Mouse (Mus musculus) erythroblast, adult 5-6 weeks (primary cell): ENCODE results near the gene Sh3gl1. TPM values are rescaled to one million over a fixed set of nuclear protein-coding genes. Genes with fewer than 3 reads are reported as not detected.
"Not testable (repeated sequence)": the region's sequence is repeated elsewhere in the genome, so short reads cannot be mapped to it uniquely, and the experiment has no call there.

Experiments used
- ATAC-seq: replicated peaks from 2 replicates; pipeline ENCODE4 v1.8.0; 2016; ENCODE audit warnings: moderate number of reproducible peaks, mild to moderate bottlenecking, moderate TSS enrichment, inconsistent platforms; ENCODE audit not compliant: poor library complexity, low FRiP score, severe bottlenecking
- total RNA-seq, 2 experiments: library from RNA; stranded (forward) in 1 of 2; stranded (reverse) in 1 of 2; fragments of 150-400 nt in 1 of 2; fragments of 200-764, 138-1000 nt in 1 of 2; gene quantifications; 2 replicates each; pipeline versions ENCODE4 v1.2.3 to v1.2.4; 2015 to 2017; ENCODE audit warnings: low replicate concordance in 2 of 2

The Sh3gl1 gene
- total RNA-seq (2015; ENCODE audit: low replicate concordance) (7.5 and 10.9 TPM in 2 replicates), total RNA-seq (2017; ENCODE audit: low replicate concordance) (10.0 and 11.4 TPM in 2 replicates)

DNA sequence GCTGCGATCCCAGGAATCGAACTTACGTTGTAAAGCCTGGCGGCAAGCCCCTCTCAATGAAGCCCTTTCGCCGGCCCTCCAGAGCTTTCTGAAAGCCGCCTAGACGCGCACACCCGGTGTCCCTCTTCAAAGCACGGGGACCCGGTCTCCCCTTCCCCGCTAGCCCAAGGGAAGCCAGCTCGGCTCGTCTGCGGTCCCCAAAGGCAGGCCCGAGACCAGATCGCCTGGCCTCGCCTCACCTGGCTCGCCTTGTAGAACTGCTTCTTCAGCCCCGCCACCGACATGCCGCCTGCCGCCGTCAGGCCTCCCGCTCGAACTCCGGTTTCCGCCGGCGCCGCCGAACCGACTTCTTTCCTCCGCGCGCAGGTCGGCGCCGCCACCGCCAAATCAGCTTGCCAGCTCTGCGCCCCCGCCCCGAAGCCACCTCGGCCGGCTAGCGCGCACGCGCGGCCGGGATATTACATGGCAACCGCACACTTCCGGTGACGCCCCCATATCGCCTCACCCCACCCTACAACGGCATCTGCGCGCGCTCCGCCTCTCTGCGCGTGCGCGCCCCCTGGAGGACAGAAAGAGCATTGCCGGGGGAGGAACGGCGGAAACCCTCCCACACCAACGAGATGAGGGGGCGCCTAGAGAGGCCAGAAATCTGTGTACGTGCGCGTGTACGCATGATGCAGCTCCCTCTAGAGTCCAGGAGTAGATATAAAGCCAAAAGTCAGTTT is at the start of gene Sh3gl1:
Gene Sh3gl1, minus strand, starts transcription at position 460 of the 725 bp plus-strand sequence.
- ATAC-seq: peak; percentile 82

GRCm38 (mm10) chr17:56080781-56081585 is 44.5 kb upstream of the Sh3gl1 start:
- no peak for ATAC-seq

DNA sequence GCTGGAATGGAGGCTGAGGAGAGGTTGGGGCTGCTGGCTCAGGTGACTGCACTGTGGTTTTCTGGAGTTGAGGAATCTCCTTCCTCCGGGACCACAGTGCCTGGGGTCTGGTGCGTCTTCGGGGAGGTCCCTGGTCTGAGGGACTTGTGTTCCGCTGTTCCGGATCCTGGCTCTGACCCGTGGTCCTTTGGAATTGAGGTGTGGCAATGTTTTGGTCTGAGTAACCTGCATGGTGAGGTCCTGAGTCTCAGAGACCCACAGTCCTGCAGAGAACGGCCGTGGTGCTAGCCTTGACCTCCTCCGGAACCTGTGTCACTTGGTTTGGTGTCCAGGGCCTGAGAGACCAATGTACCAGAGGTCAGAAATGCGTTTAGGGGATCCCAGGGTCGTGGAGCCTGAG is 43.5 kb upstream of the Sh3gl1 start:
- ATAC-seq: no peak

DNA sequence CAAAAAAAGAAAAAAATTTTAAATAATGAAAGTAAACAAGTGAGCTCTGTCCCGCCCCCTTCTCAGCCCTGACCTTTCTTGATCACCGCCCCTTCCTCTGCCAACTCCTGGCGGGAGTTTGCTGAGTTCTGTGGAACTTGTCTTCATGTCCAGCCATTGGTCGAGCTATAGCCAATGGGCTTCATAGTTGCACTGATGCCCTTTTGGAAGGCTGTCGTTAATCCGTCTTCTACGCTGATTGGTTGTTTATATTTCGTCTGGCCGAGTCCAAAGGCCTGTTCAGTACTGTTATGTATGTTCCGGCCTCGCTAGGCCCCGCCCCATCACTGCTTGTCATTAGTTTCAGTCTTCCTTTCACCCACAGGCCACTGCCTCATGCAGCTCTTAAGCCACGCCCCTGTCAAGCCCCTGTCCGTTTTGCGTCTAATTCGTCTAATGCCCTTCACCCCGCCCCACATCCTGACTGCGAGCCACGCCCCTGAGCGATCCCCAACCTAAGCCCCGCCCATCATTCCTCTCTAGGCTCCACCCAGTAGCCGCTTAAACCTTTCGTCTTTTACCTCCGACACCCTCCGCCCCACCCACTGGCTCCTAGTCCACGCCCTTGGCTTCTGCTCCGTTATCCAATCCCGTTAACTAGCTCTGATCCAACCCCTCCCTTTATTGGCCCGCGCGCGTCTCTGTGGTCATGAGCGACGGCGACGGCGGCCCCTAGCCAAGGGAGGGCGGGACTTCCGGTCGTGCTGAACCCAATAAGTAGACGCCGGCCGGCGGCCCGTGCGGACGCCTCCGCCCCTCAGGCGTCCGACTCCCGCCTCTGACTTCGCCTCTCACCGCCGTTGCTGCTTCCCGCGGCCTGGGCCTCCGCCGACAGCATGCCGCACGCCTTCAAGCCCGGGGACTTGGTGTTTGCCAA is 42.7 kb upstream of the Sh3gl1 start, which contains the start of gene Hdgfl2:
Gene Hdgfl2, plus strand, starts transcription at position 755 of the 916 bp plus-strand sequence.
- ATAC-seq: peak; percentile 81

- not testable (repeated sequence) for ATAC-seq
Measured at GRCm38 (mm10) chr17:56078361-56078760, 41.9 kb upstream of the Sh3gl1 start.

- ATAC-seq: no peak
Measured at GRCm38 (mm10) chr17:56077523-56077922, 41.1 kb upstream of the Sh3gl1 start.

- peak; percentile 57 for ATAC-seq
Measured at GRCm38 (mm10) chr17:56074827-56075208, 38.4 kb upstream of the Sh3gl1 start, which contains the start of gene Ubxn6. Ubxn6 (minus strand) TSS chr17:56075028.

DNA sequence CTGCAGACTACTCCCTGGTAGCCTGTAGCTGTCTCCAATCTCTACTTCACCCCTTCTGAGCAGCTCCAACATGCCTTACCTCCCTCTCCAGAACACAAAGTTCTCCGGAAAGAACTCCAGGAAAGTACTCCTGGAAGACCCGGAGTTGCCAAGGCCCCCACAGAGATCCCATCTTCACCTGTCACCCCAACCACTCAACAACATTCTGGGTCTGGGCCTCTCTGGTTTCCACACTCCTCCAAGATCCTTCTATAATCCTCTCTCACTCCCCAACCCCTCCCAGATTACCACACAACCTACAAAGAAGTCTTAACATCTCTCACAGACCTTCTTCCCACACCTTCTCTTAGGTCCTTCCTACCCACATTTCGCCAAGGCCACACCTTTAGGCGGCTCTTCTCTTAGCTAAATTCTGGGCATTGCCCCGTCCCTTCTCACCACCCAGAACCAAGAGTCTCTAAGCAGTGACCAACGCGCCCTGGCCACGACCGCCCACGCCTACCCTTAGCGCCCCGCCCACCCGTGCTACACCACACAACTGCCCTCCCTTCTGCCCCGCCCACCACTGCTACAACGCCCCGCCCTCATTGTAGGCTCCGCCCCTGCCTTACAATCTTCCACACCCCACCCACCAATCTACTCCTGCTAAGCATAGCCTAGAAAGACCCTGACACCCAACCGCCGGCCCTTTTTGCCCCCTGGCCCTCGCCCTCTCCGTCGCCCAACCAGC is 37.8 kb upstream of the Sh3gl1 start:
- peak; percentile 36 for ATAC-seq

- no peak for ATAC-seq
Measured at GRCm38 (mm10) chr17:56072243-56072642, 35.8 kb upstream of the Sh3gl1 start.

DNA sequence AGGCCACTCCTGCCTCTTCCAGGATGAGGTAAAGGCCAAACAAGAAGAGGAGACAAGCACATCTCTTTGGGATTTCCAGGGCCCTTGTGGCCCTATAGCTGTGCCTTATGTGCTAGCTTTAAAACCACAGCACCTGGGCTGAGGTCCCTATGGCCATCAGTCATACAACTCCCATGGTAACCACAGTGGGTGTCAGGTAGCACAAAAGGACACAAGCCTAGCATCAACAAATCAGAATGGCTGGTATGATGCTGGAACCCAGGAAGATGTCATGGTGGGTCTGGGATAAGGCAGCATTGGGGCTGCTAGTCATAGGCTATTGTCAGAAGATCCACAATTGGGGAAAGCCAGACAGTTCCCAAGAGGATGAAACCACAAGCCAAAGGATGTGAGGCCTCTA is 34.7 kb upstream of the Sh3gl1 start:
- ATAC-seq: no peak

GRCm38 (mm10) chr17:56069066-56069465 is 32.6 kb upstream of the Sh3gl1 start:
- ATAC-seq: no peak

DNA sequence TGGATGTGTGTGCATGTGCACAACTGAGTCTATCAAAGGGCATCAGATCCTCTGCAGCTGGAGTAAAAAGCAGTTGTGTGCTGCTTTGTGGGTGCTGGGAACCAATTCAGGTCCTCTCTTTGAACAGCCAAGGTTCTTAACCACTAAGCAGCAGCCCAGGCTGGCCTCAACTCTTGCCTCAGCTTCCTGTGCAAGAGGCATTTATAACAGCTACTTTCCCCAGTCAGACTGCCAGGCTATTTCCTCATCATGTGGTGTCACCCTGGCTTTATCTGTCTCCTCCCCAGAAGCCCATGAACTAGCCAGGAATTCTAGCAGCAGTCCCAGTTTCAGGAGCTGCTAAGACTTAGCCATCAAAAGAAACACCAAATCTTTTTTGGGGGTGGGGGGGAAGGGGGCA is 30.0 kb upstream of the Sh3gl1 start:
- no peak for ATAC-seq

DNA sequence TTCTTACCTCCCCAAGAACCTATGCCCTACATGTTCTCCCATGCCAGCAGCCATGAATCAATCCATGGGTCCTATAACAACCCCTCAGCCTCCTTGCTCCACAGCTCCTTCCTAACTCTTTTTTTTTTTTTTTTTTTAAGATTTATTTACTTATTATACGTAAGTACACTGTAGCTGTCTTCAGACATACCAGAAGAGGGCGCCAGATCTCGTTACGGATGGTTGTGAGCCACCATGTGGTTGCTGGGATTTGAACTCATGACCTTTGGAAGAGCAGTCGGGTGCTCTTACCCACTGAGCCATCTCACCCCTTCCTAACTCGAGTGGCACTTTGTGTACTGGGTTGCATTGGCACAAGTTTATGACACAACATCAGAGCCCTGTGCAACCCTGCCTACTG is 29.3 kb upstream of the Sh3gl1 start:
- not testable (repeated sequence) for ATAC-seq

DNA sequence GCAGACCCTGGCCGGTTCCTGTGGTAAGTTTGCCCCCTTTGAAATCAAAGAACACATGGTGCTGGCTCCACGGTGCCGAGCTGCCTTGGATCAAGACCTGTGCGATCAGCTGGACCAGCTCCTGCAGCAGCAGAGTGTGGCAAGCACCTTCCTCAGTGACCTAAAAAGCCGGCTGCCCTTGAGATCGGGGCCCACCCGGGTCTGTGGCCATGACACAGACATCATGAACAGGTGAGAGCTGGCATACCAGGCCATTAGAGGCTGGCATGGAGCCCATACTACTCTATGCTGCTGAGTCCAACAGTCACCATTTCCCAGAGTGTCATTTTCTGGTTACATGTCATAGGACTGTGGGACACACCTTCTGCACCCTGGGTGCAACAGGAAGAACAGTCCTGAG is 25.6 kb upstream of the Sh3gl1 start:
- ATAC-seq: no peak

DNA sequence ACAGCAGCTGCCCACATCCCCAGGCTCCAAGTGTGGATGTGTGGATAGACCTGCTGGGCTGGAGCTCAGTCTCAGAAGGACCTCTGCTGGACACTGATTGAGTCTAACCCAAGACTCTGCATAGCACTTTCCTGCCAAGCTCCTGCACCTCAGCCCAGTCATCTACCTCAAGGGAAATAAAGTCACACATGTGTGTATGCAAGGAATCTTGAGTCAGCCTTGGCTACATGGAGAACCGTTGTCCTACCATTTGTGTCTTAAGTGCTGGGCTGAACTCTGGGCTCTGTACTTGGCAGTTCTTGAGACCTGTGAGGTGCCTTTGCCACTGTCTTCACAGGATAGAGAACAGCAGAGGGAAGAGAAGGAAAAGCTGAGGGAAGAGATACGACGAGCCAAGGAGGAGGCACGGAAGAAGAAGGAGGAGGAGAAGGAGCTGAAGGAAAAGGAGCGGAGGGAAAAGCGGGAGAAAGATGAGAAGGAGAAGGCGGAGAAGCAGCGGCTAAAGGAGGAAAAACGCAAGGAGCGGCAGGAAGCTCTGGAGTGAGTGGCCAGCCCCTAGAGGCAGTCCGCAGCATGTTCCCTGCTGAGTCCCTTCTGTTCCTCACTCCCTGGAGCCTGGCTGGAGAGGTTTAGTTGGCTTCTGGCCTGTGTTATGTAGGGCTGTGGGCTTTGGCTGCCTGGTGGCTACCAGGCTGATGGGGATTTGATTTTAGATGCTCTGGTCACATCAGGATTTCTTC is 21.1 kb upstream of the Sh3gl1 start:
- no peak for ATAC-seq

- no peak for ATAC-seq
Measured at GRCm38 (mm10) chr17:56055945-56056678, 19.7 kb upstream of the Sh3gl1 start.

GRCm38 (mm10) chr17:56054938-56055337 is 18.5 kb upstream of the Sh3gl1 start:
- ATAC-seq: no peak

DNA sequence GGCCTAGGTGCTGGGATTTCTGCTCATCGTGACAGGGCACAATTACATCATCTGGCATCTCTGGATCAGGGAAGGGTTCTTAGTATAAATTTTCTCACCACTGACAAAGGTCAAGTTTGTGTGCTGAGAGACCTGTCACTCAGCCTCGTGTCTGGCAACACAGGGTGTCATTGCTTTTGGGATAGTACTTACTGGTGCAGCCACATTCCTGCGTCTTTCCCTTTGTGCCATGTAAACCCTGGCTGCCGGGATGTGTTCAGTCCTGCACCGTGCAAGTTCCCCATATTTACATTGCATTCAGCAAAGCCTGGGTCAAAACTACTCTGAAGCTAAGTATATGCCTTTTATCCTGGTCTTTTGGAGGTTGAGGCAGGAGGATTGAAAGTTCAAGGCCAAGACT is 14.9 kb upstream of the Sh3gl1 start:
- ATAC-seq: no peak
